Mouse (Mus musculus): ENCODE measurements around the gene Gm10318.

DNA sequence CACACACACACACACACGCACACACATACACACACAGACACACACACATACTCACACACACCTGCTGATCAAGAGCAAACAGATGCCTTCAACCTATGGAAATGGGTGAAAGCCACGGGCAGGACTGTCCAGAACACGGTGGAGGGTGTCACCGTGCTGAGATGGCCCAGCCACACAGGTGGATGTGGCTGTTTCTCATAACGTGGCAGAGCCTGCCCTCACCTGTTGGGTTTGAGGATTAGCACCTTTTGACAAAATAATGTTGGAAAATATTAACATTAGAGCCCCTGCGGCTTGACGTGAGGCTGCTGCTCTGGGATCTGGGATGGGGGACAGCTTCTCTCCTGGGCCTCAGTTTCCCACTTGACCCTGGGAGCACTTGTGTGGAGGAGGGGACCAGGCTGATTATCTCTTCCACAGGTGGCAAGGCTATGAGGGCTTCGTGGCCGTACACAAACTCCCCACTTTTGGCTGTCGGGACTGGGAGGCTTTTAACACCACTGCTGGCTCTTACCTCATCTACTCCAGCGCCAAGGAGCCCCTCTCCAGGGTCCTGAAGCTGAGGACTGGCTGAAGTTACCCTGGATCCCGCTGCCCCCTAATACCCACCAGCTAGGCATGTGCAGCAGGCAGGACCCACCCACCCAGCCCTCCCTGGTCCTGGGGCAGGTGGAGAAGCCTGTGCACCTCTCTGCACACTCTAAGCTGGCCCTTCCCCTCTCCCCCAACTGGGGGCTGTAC, 33.5 kb downstream of the Gm10318 start:
- peak; percentile 37 for TF ChIP-seq CTCF (IDR thresholded peaks at IDR 0.05; ENCODE audit: low read depth)
- no peak for TF ChIP-seq EP300 (IDR thresholded peaks at IDR 0.05; ENCODE audit: low read depth)
